Mouse (Mus musculus): ENCODE measurements around the gene Clpx. TPM values are rescaled to one million over a fixed set of nuclear protein-coding genes. Genes with fewer than 3 reads are reported as not detected.
"Not testable (repeated sequence)": the region's sequence is repeated elsewhere in the genome, so short reads cannot be mapped to it uniquely, and the experiment has no call there.

The Clpx gene
- polyA plus RNA-seq, 1 experiment from 2014 or later, result 49.3 TPM

GRCm38 (mm10) chr9:65283301-65283700, 10.8 kb upstream of the Clpx start:
- Histone ChIP-seq H3K4me3 (ENCODE audit: low read depth, low read length) (no peak overlapping the region), H3K9me3 (ENCODE audit: control insufficient read depth, low read length) (no peaks in the 10 kb centered on the region), H3K27me3 (replicated peaks; ENCODE audit: control insufficient read depth, insufficient read depth, low read length) (no peaks in the 10 kb centered on the region), H3K4me1 (replicated peaks; ENCODE audit: control insufficient read depth, insufficient read depth, low read length) (no peaks in the 10 kb centered on the region), H3K36me3 (ENCODE audit: control insufficient read depth, insufficient read depth, low read length) (no peaks in the 10 kb centered on the region), H3K9ac (ENCODE audit: low read depth, low read length) (no peak overlapping the region), H3K27ac (ENCODE audit: low read depth, low read length) (no peak overlapping the region), H3K4me2 (no peak overlapping the region)
- ATAC-seq (replicated peaks; ENCODE audit: low FRiP score), result no peak
- no peak for DNase-seq (ENCODE audit: low spot score)
- WGBS, result 5% methylated on average over 3 of the region's 3 CpGs

DNA sequence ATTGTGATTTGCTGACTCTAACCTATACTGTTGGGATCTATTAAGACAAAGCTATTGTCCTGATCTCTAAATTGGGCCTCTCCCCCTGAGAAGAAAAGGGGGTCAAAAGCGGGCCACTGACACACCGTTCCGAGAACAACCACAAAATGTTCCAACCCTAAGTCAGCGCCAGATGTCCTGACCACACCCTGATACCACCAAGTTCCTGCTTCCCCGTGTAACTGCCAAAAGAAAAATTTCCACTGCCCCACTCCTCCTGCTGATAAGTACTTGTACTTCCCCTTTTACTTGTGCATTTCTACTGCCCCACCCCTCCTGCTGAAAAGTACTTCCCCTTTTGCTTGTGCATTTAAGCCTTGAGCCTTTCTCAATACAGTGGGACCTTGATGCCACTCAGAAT, 5.8 kb upstream of the Clpx start:
- H3K4me3 ChIP-seq (ENCODE audit: low read depth, low read length); ATAC-seq (replicated peaks; ENCODE audit: low FRiP score); H3K27ac ChIP-seq (ENCODE audit: low read depth, low read length); DNase-seq (ENCODE audit: low spot score); H3K9me3 ChIP-seq (ENCODE audit: control insufficient read depth, low read length); H3K4me1 ChIP-seq (replicated peaks; ENCODE audit: control insufficient read depth, insufficient read depth, low read length); H3K9ac ChIP-seq (ENCODE audit: low read depth, low read length); H3K36me3 ChIP-seq (ENCODE audit: control insufficient read depth, insufficient read depth, low read length); H3K27me3 ChIP-seq (replicated peaks; ENCODE audit: control insufficient read depth, insufficient read depth, low read length); H3K4me2 ChIP-seq: not testable (repeated sequence)
- WGBS, result 66% methylated on average over 5 of the region's 5 CpGs

DNA sequence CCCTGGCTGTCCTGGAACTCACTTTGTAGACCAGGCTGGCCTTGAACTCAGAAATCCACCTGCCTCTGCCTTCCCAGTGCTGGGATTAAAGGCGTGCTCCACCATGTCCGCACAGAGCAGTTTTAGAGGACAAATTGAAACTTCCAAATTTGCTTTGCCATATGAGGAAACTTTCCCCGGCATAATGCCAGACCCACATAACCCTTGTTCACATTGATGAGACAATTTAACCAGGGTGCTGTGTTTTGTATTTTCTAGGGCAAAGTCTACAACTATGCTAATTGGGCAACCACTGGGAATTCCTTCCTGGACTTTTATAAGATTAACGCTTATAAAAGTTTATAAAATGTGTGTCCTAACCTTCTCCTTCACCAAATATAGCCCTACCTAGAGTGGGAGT, 4.1 kb upstream of the Clpx start:
- Histone ChIP-seq H3K9me3 (ENCODE audit: control insufficient read depth, low read length) (no peaks in the 10 kb centered on the region), H3K4me1 (replicated peaks; ENCODE audit: control insufficient read depth, insufficient read depth, low read length) (peaks cover 2% of the 10 kb centered on the region), H3K27me3 (replicated peaks; ENCODE audit: control insufficient read depth, insufficient read depth, low read length) (no peaks in the 10 kb centered on the region), H3K36me3 (ENCODE audit: control insufficient read depth, insufficient read depth, low read length) (no peaks in the 10 kb centered on the region), H3K27ac (ENCODE audit: low read depth, low read length) (no peak overlapping the region), H3K9ac (ENCODE audit: low read depth, low read length) (no peak overlapping the region), H3K4me3 (ENCODE audit: low read depth, low read length) (no peak overlapping the region), H3K4me2 (no peak overlapping the region)
- WGBS, result 93% methylated on average over 4 of the region's 4 CpGs
- ATAC-seq (replicated peaks; ENCODE audit: low FRiP score) (no peak), DNase-seq (ENCODE audit: low spot score) (no peak)

DNA sequence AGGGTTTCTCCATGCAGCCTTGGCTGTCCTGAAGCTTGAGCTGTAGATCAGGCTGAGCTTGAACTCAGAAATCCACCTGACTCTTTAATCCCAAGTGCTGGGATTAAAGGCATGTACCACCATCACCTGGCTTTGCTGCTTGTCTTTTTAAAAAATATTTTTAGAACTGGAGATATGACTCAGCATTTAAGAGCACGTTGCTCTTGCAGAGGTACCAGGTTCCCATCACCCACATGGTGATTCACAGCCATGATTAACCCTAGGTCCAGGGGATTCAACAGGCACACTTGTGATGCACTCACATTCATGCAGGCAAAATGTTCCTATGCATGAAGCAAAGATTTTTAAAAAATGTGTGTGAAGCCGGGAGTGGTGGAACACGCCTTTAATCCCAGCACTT, 1.6 kb upstream of the Clpx start:
- DNase-seq (ENCODE audit: low spot score) (no peak), ATAC-seq (replicated peaks; ENCODE audit: low FRiP score) (no peak)
- no peaks in the 10 kb centered on the region for H3K9me3 ChIP-seq (ENCODE audit: control insufficient read depth, low read length)
- no peak overlapping the region for H3K4me3 ChIP-seq (ENCODE audit: low read depth, low read length)
- WGBS, result 77% methylated on average over 3 of the region's 3 CpGs
- peaks cover 4% of the 10 kb centered on the region for H3K4me1 ChIP-seq (replicated peaks; ENCODE audit: control insufficient read depth, insufficient read depth, low read length)
- no peaks in the 10 kb centered on the region for H3K27me3 ChIP-seq (replicated peaks; ENCODE audit: control insufficient read depth, insufficient read depth, low read length)
- no peak overlapping the region for H3K9ac ChIP-seq (ENCODE audit: low read depth, low read length)
- no peak overlapping the region for H3K27ac ChIP-seq (ENCODE audit: low read depth, low read length)
- H3K4me2 ChIP-seq, result no peak overlapping the region; the same call in 1 of the 2 replicates
- no peaks in the 10 kb centered on the region for H3K36me3 ChIP-seq (ENCODE audit: control insufficient read depth, insufficient read depth, low read length)

DNA sequence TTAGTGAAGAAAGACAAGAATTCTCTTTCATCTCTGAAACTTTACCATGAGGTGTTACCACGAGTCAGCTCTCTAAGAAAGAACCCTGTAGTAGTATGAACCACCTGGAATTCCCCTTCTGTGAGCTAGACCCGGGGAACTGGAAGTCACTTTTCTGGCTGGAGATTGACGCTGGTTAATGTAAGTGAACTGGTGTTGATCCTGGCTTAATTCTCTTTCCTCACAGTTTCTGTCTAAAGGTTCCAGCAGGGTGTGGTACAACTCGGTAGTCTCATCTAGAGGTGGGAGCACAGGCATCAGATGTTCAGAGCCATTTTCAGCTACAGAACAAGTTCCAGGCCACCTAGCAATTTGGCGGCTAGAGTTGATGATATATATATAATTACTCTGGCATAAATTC, 941 bp upstream of the Clpx start:
- no peaks in the 10 kb centered on the region for H3K36me3 ChIP-seq (ENCODE audit: control insufficient read depth, insufficient read depth, low read length)
- 25% methylated on average over 5 of the region's 5 CpGs for WGBS
- no peak for ATAC-seq (replicated peaks; ENCODE audit: low FRiP score)
- peak overlapping the region; percentile 10 for H3K27ac ChIP-seq (ENCODE audit: low read depth, low read length)
- H3K4me3 ChIP-seq (ENCODE audit: low read depth, low read length), result peak overlapping the region; percentile 96
- no peaks in the 10 kb centered on the region for H3K27me3 ChIP-seq (replicated peaks; ENCODE audit: control insufficient read depth, insufficient read depth, low read length)
- H3K4me1 ChIP-seq (replicated peaks; ENCODE audit: control insufficient read depth, insufficient read depth, low read length), result peaks cover 7% of the 10 kb centered on the region
- H3K4me2 ChIP-seq, result peak overlapping the region; percentile 78
- DNase-seq (ENCODE audit: low spot score), result no peak
- no peaks in the 10 kb centered on the region for H3K9me3 ChIP-seq (ENCODE audit: control insufficient read depth, low read length)
- H3K9ac ChIP-seq (ENCODE audit: low read depth, low read length), result peak overlapping the region; percentile 92

DNA sequence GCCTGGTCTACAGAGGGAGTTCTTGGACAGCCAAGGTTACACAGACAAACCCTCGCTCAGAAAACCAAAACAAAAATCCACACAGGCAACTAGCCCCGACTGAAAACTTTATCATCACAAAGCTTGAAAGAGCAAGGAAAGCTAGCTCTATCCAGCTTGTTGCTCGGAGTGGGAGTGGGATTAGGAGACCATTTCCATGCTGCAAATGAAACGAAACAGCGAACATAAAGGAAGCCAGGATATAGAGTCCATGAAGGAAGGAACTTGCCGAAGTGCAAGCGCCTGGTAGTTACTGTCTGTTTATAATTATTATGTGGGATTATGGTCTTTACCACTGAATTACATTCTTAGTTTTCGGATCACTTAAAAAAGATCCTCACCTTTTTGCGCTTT, 484 bp upstream of the Clpx start:
- peak overlapping the region; percentile 10 for H3K27ac ChIP-seq (ENCODE audit: low read depth, low read length)
- H3K27me3 ChIP-seq (replicated peaks; ENCODE audit: control insufficient read depth, insufficient read depth, low read length), result no peaks in the 10 kb centered on the region
- ATAC-seq (replicated peaks; ENCODE audit: low FRiP score) (no peak), DNase-seq (ENCODE audit: low spot score) (no peak)
- H3K4me1 ChIP-seq (replicated peaks; ENCODE audit: control insufficient read depth, insufficient read depth, low read length), result peaks cover 7% of the 10 kb centered on the region
- peak overlapping the region; percentile 78 for H3K4me2 ChIP-seq
- peak overlapping the region; percentile 92 for H3K9ac ChIP-seq (ENCODE audit: low read depth, low read length)
- H3K9me3 ChIP-seq (ENCODE audit: control insufficient read depth, low read length), result no peaks in the 10 kb centered on the region
- peak overlapping the region; percentile 96 for H3K4me3 ChIP-seq (ENCODE audit: low read depth, low read length)
- under 1% methylated on average over 9 of the region's 9 CpGs for WGBS
- H3K36me3 ChIP-seq (ENCODE audit: control insufficient read depth, insufficient read depth, low read length), result no peaks in the 10 kb centered on the region; the same call in 1 of the 2 replicates

GRCm38 (mm10) chr9:65294716-65295378, 787 bp downstream of the Clpx start:
- Histone ChIP-seq H3K9me3 (ENCODE audit: control insufficient read depth, low read length) (no peaks in the 10 kb centered on the region), H3K4me3 (ENCODE audit: low read depth, low read length) (peak overlapping the region; percentile 96), H3K27me3 (replicated peaks; ENCODE audit: control insufficient read depth, insufficient read depth, low read length) (no peaks in the 10 kb centered on the region), H3K4me2 (peak overlapping the region; percentile 78), H3K9ac (ENCODE audit: low read depth, low read length) (peak overlapping the region; percentile 92), H3K27ac (ENCODE audit: low read depth, low read length) (peak overlapping the region; percentile 75), H3K4me1 (replicated peaks; ENCODE audit: control insufficient read depth, insufficient read depth, low read length) (peaks cover 7% of the 10 kb centered on the region), H3K36me3 (ENCODE audit: control insufficient read depth, insufficient read depth, low read length) (peaks cover 4% of the 10 kb centered on the region; the same call in 1 of the 2 replicates)
- DNase-seq (ENCODE audit: low spot score), result no peak
- peak; percentile 38 for ATAC-seq (replicated peaks; ENCODE audit: low FRiP score)
- WGBS, result 2% methylated on average over 28 of the region's 28 CpGs

DNA sequence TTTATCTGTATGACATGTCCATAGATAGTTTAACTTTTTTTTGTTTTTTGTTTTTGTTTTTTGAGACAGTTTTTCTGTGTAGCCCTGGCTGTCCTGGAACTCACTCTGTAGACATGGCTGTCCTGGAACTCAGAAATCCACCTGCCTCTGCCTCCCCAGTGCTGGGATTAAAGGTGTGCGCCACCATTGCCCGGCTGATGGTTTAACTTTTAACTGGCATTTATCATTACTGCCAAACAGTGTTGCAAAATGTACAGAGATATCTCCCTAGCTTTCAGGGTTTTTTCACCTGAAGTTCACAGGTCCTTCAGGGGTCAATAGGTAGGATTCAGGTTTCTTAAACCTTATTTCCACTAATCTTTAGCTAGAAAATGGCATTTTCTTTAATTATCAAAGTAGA, 3.0 kb downstream of the Clpx start:
- ATAC-seq (replicated peaks; ENCODE audit: low FRiP score), result no peak

DNA sequence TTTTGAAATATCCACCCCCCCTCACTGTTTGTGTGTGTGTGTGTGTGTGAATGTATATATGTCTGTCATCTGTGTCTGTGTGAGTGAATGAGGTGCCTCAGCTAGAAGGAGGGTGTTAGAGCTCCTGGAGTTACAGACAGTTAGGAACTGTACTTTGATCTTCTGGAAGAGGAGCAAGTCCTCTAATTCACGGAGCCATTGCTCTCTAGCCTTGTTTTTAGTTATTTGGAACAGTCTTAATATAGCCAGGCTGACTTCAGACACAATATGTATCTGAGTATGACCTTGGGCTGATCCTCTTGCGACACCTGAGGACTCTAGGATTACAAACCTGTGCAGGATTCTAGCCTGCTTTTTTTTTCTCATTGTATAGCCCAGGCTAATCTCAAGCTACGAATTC, 4.7 kb downstream of the Clpx start:
- 91% methylated on average over 3 of the region's 3 CpGs for WGBS
- peaks cover 17% of the 10 kb centered on the region; the same call in 1 of the 2 replicates for H3K36me3 ChIP-seq (ENCODE audit: control insufficient read depth, insufficient read depth, low read length)
- H3K27ac ChIP-seq (ENCODE audit: low read depth, low read length), result no peak overlapping the region

More for the DNA sequence above, 3.0 kb downstream of the Clpx start:
- Histone ChIP-seq H3K4me3 (ENCODE audit: low read depth, low read length) (no peak overlapping the region), H3K36me3 (ENCODE audit: control insufficient read depth, insufficient read depth, low read length) (peaks cover 17% of the 10 kb centered on the region; the same call in 1 of the 2 replicates), H3K4me2 (no peak overlapping the region), H3K27ac (ENCODE audit: low read depth, low read length) (no peak overlapping the region), H3K9me3 (ENCODE audit: control insufficient read depth, low read length) (no peaks in the 10 kb centered on the region), H3K9ac (ENCODE audit: low read depth, low read length) (no peak overlapping the region), H3K27me3 (replicated peaks; ENCODE audit: control insufficient read depth, insufficient read depth, low read length) (no peaks in the 10 kb centered on the region), H3K4me1 (replicated peaks; ENCODE audit: control insufficient read depth, insufficient read depth, low read length) (peaks cover 7% of the 10 kb centered on the region)
- WGBS, result 92% methylated on average over 2 of the region's 2 CpGs
- DNase-seq (ENCODE audit: low spot score), result no peak

More for the DNA sequence above, 4.7 kb downstream of the Clpx start:
- Histone ChIP-seq H3K4me1 (replicated peaks; ENCODE audit: control insufficient read depth, insufficient read depth, low read length) (0 out of 2 replicates have a peak, but pooled peaks cover 5% of the 10 kb centered on the region), H3K9ac (ENCODE audit: low read depth, low read length) (no peak overlapping the region), H3K27me3 (replicated peaks; ENCODE audit: control insufficient read depth, insufficient read depth, low read length) (no peaks in the 10 kb centered on the region), H3K9me3 (ENCODE audit: control insufficient read depth, low read length) (no peaks in the 10 kb centered on the region), H3K4me2 (no peak overlapping the region), H3K4me3 (ENCODE audit: low read depth, low read length) (no peak overlapping the region)
- ATAC-seq (replicated peaks; ENCODE audit: low FRiP score), result no peak
- no peak for DNase-seq (ENCODE audit: low spot score)

Data from liver, embryonic 11.5 days (tissue).